Mouse (Mus musculus) bone marrow, adult 2 months (tissue): ENCODE data around the gene Lrfn1. TPM values are rescaled to one million over a fixed set of nuclear protein-coding genes. Genes with fewer than 3 reads are reported as not detected.
A peak's percentile ranks its signal among the peaks of the same experiment; 100 is the strongest.

Experiments used
- H3K27ac ChIP-seq: fragments of 200-500 bp; 2 replicates; pipeline ENCODE4 v1.5.1; 2012; ENCODE audit warnings: low read depth, mild to moderate bottlenecking, control low read depth, inconsistent platforms, low read length; ENCODE audit not compliant: control insufficient read depth, poor library complexity, insufficient read depth
- H3K4me1 ChIP-seq: fragments of 200-500 bp; 2 replicates; pipeline ENCODE4 v1.6.1; 2011; ENCODE audit warnings: low read length; ENCODE audit not compliant: control insufficient read depth, insufficient read depth
- H3K4me3 ChIP-seq: fragments of 200-500 bp; replicated peaks from 2 replicates; pipeline ENCODE3; 2011; ENCODE audit warnings: mild to moderate bottlenecking, low read depth, low read length, control low read depth; ENCODE audit not compliant: control insufficient read depth
- CTCF ChIP-seq: fragments of 200-500 bp; IDR thresholded peaks from 2 replicates; pipeline ENCODE4 v1.5.1; 2011; ENCODE audit warnings: low read length, control low read depth; ENCODE audit not compliant: control insufficient read depth, insufficient read depth
- POLR2A ChIP-seq: fragments of 200-500 bp; IDR thresholded peaks from 2 replicates; pipeline ENCODE4 v1.6.1; 2011; ENCODE audit warnings: low read depth, mild to moderate bottlenecking, control low read depth, low read length, borderline replicate concordance; ENCODE audit not compliant: control insufficient read depth
- WGBS: fragments of 180-500 bp; shearing (Covaris S2); methylation state at CpG from one replicate; pipeline ENCODE4 v1.1.7; 2018; 5-methylcytosine and 5-hydroxymethylcytosine counted together
- polyA plus RNA-seq: library from polyadenylated mRNA; stranded (reverse); fragments of >200 nt; gene quantifications from 2 replicates; pipeline ENCODE4 v1.2.4, GENCODE M21; 2011; ENCODE audit warnings: low replicate concordance; ENCODE audit not compliant: missing spikeins, insufficient read depth, insufficient read length

Gene Lrfn1
- 2.6 TPM in 1 of 2 replicates, not detected in the other for polyA plus RNA-seq

- TF ChIP-seq CTCF: no peak
- no peak for TF ChIP-seq POLR2A
- Histone ChIP-seq H3K4me3 (peak within 1 kb of the TSS; percentile 53), H3K27ac (no peak within 1 kb of the TSS), H3K4me1 (peaks cover 2% of the 10 kb centered on the region; the same call in 1 of the 2 replicates)
- WGBS: 4% methylated on average over 65 of the region's 97 CpGs
Measured at GRCm38 (mm10) chr7:28451531-28452360, at the start of gene Lrfn1. TSS of gene Lrfn1 (plus strand) at chr7:28451980.

- TF ChIP-seq CTCF (no peak), POLR2A (no peak)
- Histone ChIP-seq H3K27ac (peak overlapping the region; percentile 52; the same call in 1 of the 2 replicates), H3K4me1 (no peaks in the 10 kb centered on the region; the same call in 1 of the 2 replicates), H3K4me3 (no peak overlapping the region)
- 79% methylated on average over 3 of the region's 3 CpGs for WGBS
Measured at GRCm38 (mm10) chr7:28410841-28411475, 40.8 kb upstream of the Lrfn1 start.

- TF ChIP-seq POLR2A (no peak), CTCF (peak; percentile 11; the same call in 1 of the 2 replicates)
- 60% methylated on average over 4 of the region's 4 CpGs for WGBS
- Histone ChIP-seq H3K4me1 (no peaks in the 10 kb centered on the region; the same call in 1 of the 2 replicates), H3K27ac (no peak overlapping the region), H3K4me3 (no peak overlapping the region)
Measured at GRCm38 (mm10) chr7:28412826-28413225, 39.0 kb upstream of the Lrfn1 start.

DNA sequence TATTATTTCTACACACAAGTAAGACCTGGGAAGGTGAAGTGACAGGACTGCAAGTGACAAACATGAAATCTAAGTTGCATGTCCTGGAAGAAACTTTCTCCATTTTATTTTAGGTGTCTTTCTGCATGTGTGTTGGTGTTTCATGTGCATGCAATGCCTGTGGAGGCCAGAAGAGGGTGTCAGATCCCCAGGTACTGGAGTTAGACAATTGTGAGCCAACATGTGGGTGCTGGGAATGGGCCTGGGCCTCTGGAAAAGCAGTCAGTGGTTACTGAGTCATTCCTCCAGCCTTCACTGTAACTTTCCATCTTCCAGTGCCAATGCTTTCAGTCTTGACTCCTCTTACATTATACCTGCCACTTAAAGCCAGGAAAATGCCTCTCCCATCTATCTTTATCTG, 34.4 kb upstream of the Lrfn1 start:
- TF ChIP-seq CTCF: no peak
- TF ChIP-seq POLR2A: no peak
- no peak overlapping the region for H3K27ac ChIP-seq
- no peak overlapping the region for H3K4me3 ChIP-seq
- no peaks in the 10 kb centered on the region; the same call in 1 of the 2 replicates for H3K4me1 ChIP-seq

- TF ChIP-seq CTCF (no peak), POLR2A (no peak)
- 88% methylated on average over 8 of the region's 8 CpGs for WGBS
Measured at GRCm38 (mm10) chr7:28418096-28418670, 33.6 kb upstream of the Lrfn1 start.

DNA sequence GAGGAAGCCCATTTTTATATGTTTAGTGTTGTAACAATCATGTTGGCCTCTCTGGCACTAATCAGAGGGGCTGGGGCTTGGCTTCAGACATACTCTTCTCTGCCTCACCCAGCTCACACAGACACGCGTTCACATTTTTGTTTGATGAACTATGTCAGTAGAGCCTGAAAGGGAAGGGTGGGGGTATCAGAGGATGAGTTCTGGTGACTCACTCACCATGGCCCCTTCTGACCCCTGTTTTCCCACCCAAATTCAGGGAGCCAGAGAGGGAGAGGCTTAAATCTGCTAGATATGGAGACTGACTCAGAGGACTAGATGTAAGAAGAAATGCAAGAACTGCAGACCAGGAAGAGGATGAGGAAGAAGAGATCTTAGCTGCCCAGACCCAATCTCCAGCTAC, 32.4 kb upstream of the Lrfn1 start:
- Histone ChIP-seq H3K4me3 (no peak overlapping the region), H3K4me1 (no peaks in the 10 kb centered on the region; the same call in 1 of the 2 replicates), H3K27ac (no peak overlapping the region)
- no peak for TF ChIP-seq CTCF
- TF ChIP-seq POLR2A: no peak
- 92% methylated on average over 2 of the region's 2 CpGs for WGBS

More at GRCm38 (mm10) chr7:28418096-28418670, 33.6 kb upstream of the Lrfn1 start:
- Histone ChIP-seq H3K27ac (no peak overlapping the region), H3K4me1 (no peaks in the 10 kb centered on the region; the same call in 1 of the 2 replicates), H3K4me3 (no peak overlapping the region)

- 83% methylated on average over 1 of the region's 1 CpGs for WGBS
Measured at GRCm38 (mm10) chr7:28423018-28423417, 28.8 kb upstream of the Lrfn1 start.

DNA sequence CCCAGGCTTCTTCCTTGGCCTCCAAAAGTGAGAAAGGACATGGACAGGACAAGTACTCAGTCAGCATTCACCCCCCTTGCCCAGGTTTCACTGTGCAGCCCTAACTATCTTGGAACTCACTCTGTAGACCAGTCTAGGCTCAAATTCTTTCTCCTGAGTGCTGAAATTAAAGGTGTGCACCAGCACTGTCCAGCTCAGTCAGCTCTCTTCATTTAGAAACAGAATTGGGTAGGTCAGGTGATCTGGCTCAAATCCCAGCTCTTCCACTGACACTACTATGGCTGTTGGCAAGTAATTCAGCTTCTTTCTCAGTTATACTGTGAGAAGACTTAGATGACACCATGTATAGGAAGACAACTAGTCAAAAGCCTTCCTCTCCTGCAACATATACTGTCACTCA, 24.0 kb upstream of the Lrfn1 start:
- no peak for TF ChIP-seq CTCF
- TF ChIP-seq POLR2A: no peak
- Histone ChIP-seq H3K27ac (no peak overlapping the region), H3K4me1 (peaks cover 2% of the 10 kb centered on the region; the same call in 1 of the 2 replicates), H3K4me3 (no peak overlapping the region)

More at GRCm38 (mm10) chr7:28423018-28423417, 28.8 kb upstream of the Lrfn1 start:
- TF ChIP-seq CTCF (no peak), POLR2A (no peak)
- Histone ChIP-seq H3K4me3 (no peak overlapping the region), H3K27ac (no peak overlapping the region), H3K4me1 (no peaks in the 10 kb centered on the region; the same call in 1 of the 2 replicates)
